Mouse (Mus musculus) G1E (cell line): Measurements from ENCODE around the gene Plcd3. TPM values are rescaled to one million over a fixed set of nuclear protein-coding genes. Genes with fewer than 3 reads are reported as not detected.

Experiments used
- ATAC-seq: 2 replicates; pipeline ENCODE4 v1.8.0; 2016; ENCODE audit warnings: mild to moderate bottlenecking; ENCODE audit not compliant: insufficient number of reproducible peaks, poor library complexity, low FRiP score, severe bottlenecking; ENCODE audit errors: extremely low read depth
- DNase-seq: peaks from one replicate; pipeline ENCODE4 v3.0.0; 2012; ENCODE audit warnings: low spot score
- H3K27me3 ChIP-seq: 2 replicates; pipeline ENCODE4 v1.6.1; 2012; ENCODE audit warnings: mild to moderate bottlenecking, low read length, inconsistent platforms; ENCODE audit not compliant: insufficient read depth
- H3K36me3 ChIP-seq: replicated peaks from 2 replicates; pipeline ENCODE3; 2012; ENCODE audit warnings: mild to moderate bottlenecking, inconsistent platforms
- H3K4me1 ChIP-seq: 2 replicates; pipeline ENCODE4 v1.6.1; 2012; ENCODE audit warnings: low read depth, low read length, inconsistent platforms, mixed read lengths; ENCODE audit not compliant: insufficient read depth
- H3K4me3 ChIP-seq: 2 replicates; pipeline ENCODE4 v1.5.1; 2012; ENCODE audit warnings: low read depth, mild to moderate bottlenecking, inconsistent platforms, low read length, moderate library complexity, mixed read lengths
- H3K9me3 ChIP-seq: replicated peaks from 2 replicates; pipeline ENCODE4 v1.6.1; 2012; ENCODE audit warnings: inconsistent platforms
- CTCF ChIP-seq: IDR thresholded peaks from 2 replicates; pipeline ENCODE4 v1.5.1; 2012; ENCODE audit warnings: low read depth, low read length, inconsistent platforms, mixed read lengths
- GATA1 ChIP-seq: IDR thresholded peaks from 2 replicates; pipeline ENCODE4 v1.6.1; 2012; ENCODE audit warnings: borderline replicate concordance, low read length, inconsistent platforms, mixed read lengths
- GATA2 ChIP-seq: IDR thresholded peaks from 2 replicates; pipeline ENCODE4 v1.6.1; 2012; ENCODE audit warnings: low read depth, low read length, inconsistent platforms, borderline replicate concordance
- POLR2AphosphoS5 ChIP-seq: IDR thresholded peaks from 2 replicates; pipeline ENCODE4 v1.6.1; 2012; ENCODE audit warnings: low read depth, low read length, inconsistent platforms; ENCODE audit not compliant: insufficient replicate concordance
- TAL1 ChIP-seq: conservative IDR thresholded peaks from 2 replicates; pipeline ENCODE4 v1.6.1; 2012; ENCODE audit warnings: low read depth, low read length, inconsistent platforms, mixed read lengths
- polyA plus RNA-seq: library from polyadenylated mRNA; stranded (reverse); fragments of >175 nt; gene quantifications from 2 replicates; pipeline ENCODE4 v1.2.3, GENCODE M21; 2012
- total RNA-seq, 2 experiments: library from RNA; stranded (forward) in 1 of 2; stranded (reverse) in 1 of 2; fragments of 200-1000 nt in 1 of 2; fragments of >200 nt in 1 of 2; fragmentation: Nextera tagmentation in 1 of 2; gene quantifications; 2 replicates each; pipeline ENCODE4 v1.2.3; 2014 to 2017

The Plcd3 gene
- total and polyA plus RNA-seq, 3 experiments: 0.11 TPM; not detected in 2

GRCm38 (mm10) chr11:103056636-103057035 is 44.8 kb downstream of the Plcd3 start:
- Histone ChIP-seq H3K36me3 (peaks cover 95% of the 10 kb centered on the region), H3K9me3 (no peaks in the 10 kb centered on the region), H3K4me1 (no peaks in the 10 kb centered on the region), H3K4me3 (no peak overlapping the region), H3K27me3 (no peaks in the 10 kb centered on the region)
- ATAC-seq (no peak), DNase-seq (no peak)
- TF ChIP-seq TAL1 (no peak), CTCF (no peak), POLR2AphosphoS5 (no peak), GATA2 (no peak), GATA1 (no peak)

- DNase-seq (peak; percentile 53), ATAC-seq (no peak)
- peak; percentile 61; the same call in 1 of the 2 replicates for TF ChIP-seq CTCF
- no peak for TF ChIP-seq TAL1
- H3K27me3 ChIP-seq: no peaks in the 10 kb centered on the region
- no peaks in the 10 kb centered on the region for H3K4me1 ChIP-seq
- H3K36me3 ChIP-seq: peaks cover 95% of the 10 kb centered on the region
- H3K9me3 ChIP-seq: no peaks in the 10 kb centered on the region
- H3K4me3 ChIP-seq: no peak overlapping the region
These were observed 46.7 kb downstream of the Plcd3 start for GRCm38 (mm10) chr11:103054798-103055197.

GRCm38 (mm10) chr11:103053191-103054076 is 48.0 kb downstream of the Plcd3 start:
- Histone ChIP-seq H3K4me3 (no peak overlapping the region), H3K9me3 (no peaks in the 10 kb centered on the region), H3K4me1 (no peaks in the 10 kb centered on the region), H3K27me3 (no peaks in the 10 kb centered on the region), H3K36me3 (peaks cover 86% of the 10 kb centered on the region)
- no peak for TF ChIP-seq TAL1
- TF ChIP-seq CTCF: no peak
- no peak for TF ChIP-seq POLR2AphosphoS5
- TF ChIP-seq GATA2: no peak
- no peak for TF ChIP-seq GATA1
- DNase-seq (no peak), ATAC-seq (no peak)

GRCm38 (mm10) chr11:103052078-103052477 is 49.4 kb downstream of the Plcd3 start:
- Histone ChIP-seq H3K9me3 (no peaks in the 10 kb centered on the region), H3K4me3 (no peak overlapping the region), H3K27me3 (no peaks in the 10 kb centered on the region), H3K4me1 (no peaks in the 10 kb centered on the region), H3K36me3 (peaks cover 79% of the 10 kb centered on the region)
- ATAC-seq (no peak), DNase-seq (no peak)
- TF ChIP-seq TAL1 (no peak), POLR2AphosphoS5 (no peak), CTCF (no peak), GATA1 (no peak), GATA2 (no peak)

GRCm38 (mm10) chr11:103051249-103051691 is 50.2 kb downstream of the Plcd3 start:
- H3K4me3 ChIP-seq: no peak overlapping the region
- no peak for DNase-seq
- TF ChIP-seq CTCF (no peak), POLR2AphosphoS5 (no peak)
- ATAC-seq: no peak
- no peaks in the 10 kb centered on the region for H3K4me1 ChIP-seq
- peaks cover 79% of the 10 kb centered on the region for H3K36me3 ChIP-seq
- H3K27me3 ChIP-seq: no peaks in the 10 kb centered on the region
- no peaks in the 10 kb centered on the region for H3K9me3 ChIP-seq

- TF ChIP-seq POLR2AphosphoS5 (no peak), GATA2 (no peak), GATA1 (no peak), CTCF (no peak), TAL1 (no peak)
- ATAC-seq: no peak
- Histone ChIP-seq H3K36me3 (peaks cover 79% of the 10 kb centered on the region), H3K4me3 (no peak overlapping the region), H3K27me3 (no peaks in the 10 kb centered on the region), H3K4me1 (no peaks in the 10 kb centered on the region), H3K9me3 (no peaks in the 10 kb centered on the region)
- no peak for DNase-seq
These were observed 51.3 kb downstream of the Plcd3 start for GRCm38 (mm10) chr11:103050153-103050552.

GRCm38 (mm10) chr11:103049611-103050010 is 51.8 kb downstream of the Plcd3 start:
- no peak for ATAC-seq
- H3K4me1 ChIP-seq: no peaks in the 10 kb centered on the region
- TF ChIP-seq POLR2AphosphoS5: no peak
- no peak for TF ChIP-seq GATA1
- TF ChIP-seq CTCF: no peak
- TF ChIP-seq GATA2: no peak
- TF ChIP-seq TAL1: no peak
- H3K36me3 ChIP-seq: peaks cover 79% of the 10 kb centered on the region
- H3K9me3 ChIP-seq: no peaks in the 10 kb centered on the region
- H3K27me3 ChIP-seq: no peaks in the 10 kb centered on the region
- no peak for DNase-seq
- H3K4me3 ChIP-seq: no peak overlapping the region
